Mouse (Mus musculus) testis, postnatal 10 days (tissue): ENCODE measurements around the gene Flt3.

Experiments
- DNase-seq: peaks from one replicate; pipeline ENCODE4 v3.0.0; 2021; ENCODE audit warnings: low spot score

Flt3 gene

GRCm38 (mm10) chr5:147309786-147310185, 90.5 kb downstream of the Flt3 start:
- no peak for DNase-seq

- no peak for DNase-seq
Observed at GRCm38 (mm10) chr5:147308451-147308850, 91.8 kb downstream of the Flt3 start.

- no peak for DNase-seq
Observed at GRCm38 (mm10) chr5:147307398-147307785, 92.9 kb downstream of the Flt3 start.

- DNase-seq = no peak
Observed at GRCm38 (mm10) chr5:147306638-147307397, 93.5 kb downstream of the Flt3 start, which contains the start of gene Cdx2. TSS of gene Cdx2 (minus strand) at chr5:147307270.

GRCm38 (mm10) chr5:147305856-147306637, 94.2 kb downstream of the Flt3 start:
- DNase-seq = no peak

- DNase-seq = no peak
Observed at GRCm38 (mm10) chr5:147305166-147305565, 95.1 kb downstream of the Flt3 start.

GRCm38 (mm10) chr5:147304276-147305155, 95.8 kb downstream of the Flt3 start:
- DNase-seq = no peak

GRCm38 (mm10) chr5:147302746-147303400, 97.4 kb downstream of the Flt3 start:
- DNase-seq = no peak

GRCm38 (mm10) chr5:147302141-147302540, 98.1 kb downstream of the Flt3 start:
- DNase-seq = no peak

- no peak for DNase-seq
Observed at GRCm38 (mm10) chr5:147301781-147302070, 98.6 kb downstream of the Flt3 start.

GRCm38 (mm10) chr5:147300917-147301780, 99.1 kb downstream of the Flt3 start:
- DNase-seq = no peak

GRCm38 (mm10) chr5:147300001-147300363, 100.3 kb downstream of the Flt3 start:
- DNase-seq = no peak

- DNase-seq = peak; percentile 68
Observed at GRCm38 (mm10) chr5:147299255-147300000, 100.9 kb downstream of the Flt3 start.

GRCm38 (mm10) chr5:147297249-147297648, 103.0 kb downstream of the Flt3 start:
- no peak for DNase-seq

GRCm38 (mm10) chr5:147294121-147294520, 106.2 kb downstream of the Flt3 start:
- peak; percentile 62 for DNase-seq

GRCm38 (mm10) chr5:147293127-147293910, 107.0 kb downstream of the Flt3 start:
- DNase-seq = peak; percentile 82

GRCm38 (mm10) chr5:147292506-147293120, 107.7 kb downstream of the Flt3 start:
- DNase-seq = no peak

GRCm38 (mm10) chr5:147291764-147292505, 108.4 kb downstream of the Flt3 start:
- DNase-seq = no peak
